Mouse (Mus musculus) myocyte (in vitro differentiated cells): Measurements from ENCODE around the gene Arhgap15. TPM values are rescaled to one million over a fixed set of nuclear protein-coding genes. Genes with fewer than 3 reads are reported as not detected.

Experiments
- H3K27me3 ChIP-seq: one replicate; pipeline ENCODE4 v1.6.1; 2011; ENCODE audit not compliant: control insufficient read depth, insufficient read depth, insufficient read length
- H3K36me3 ChIP-seq: one replicate; pipeline ENCODE4 v1.6.1; 2011; ENCODE audit not compliant: control insufficient read depth, insufficient read depth
- H3K4me2 ChIP-seq: one replicate; pipeline ENCODE4 v1.6.1; 2011; ENCODE audit warnings: low read depth, control low read depth
- H3K4me3 ChIP-seq: one replicate; pipeline ENCODE4 v1.5.1; 2011; ENCODE audit warnings: mild to moderate bottlenecking, control low read depth, moderate library complexity
- H3K79me2 ChIP-seq: one replicate; pipeline ENCODE4 v1.6.1; 2011; ENCODE audit not compliant: control insufficient read depth, insufficient read depth
- H3ac ChIP-seq: one replicate; pipeline ENCODE4 v1.6.1; 2011; ENCODE audit not compliant: control insufficient read depth, insufficient read length
- CEBPB ChIP-seq: IDR thresholded peaks from 2 replicates; pipeline ENCODE4 v1.6.1; 2011; ENCODE audit warnings: mild to moderate bottlenecking, moderate library complexity; ENCODE audit not compliant: poor library complexity, insufficient read depth, severe bottlenecking
- E2F4 ChIP-seq: IDR thresholded peaks from one replicate; pipeline ENCODE4 v1.6.1; 2011; ENCODE audit warnings: mild to moderate bottlenecking, control low read depth, moderate library complexity; ENCODE audit not compliant: insufficient read depth
- MAX ChIP-seq: IDR thresholded peaks from one replicate; pipeline ENCODE4 v1.6.1; 2011; ENCODE audit warnings: low read depth, mild to moderate bottlenecking, control low read depth
- MYOD1 ChIP-seq, 3 experiments: IDR thresholded peaks; one replicate each; pipeline ENCODE4 v1.6.1; 2011; ENCODE audit warnings: control low read depth in 2 of 3, low read depth in 2 of 3, mild to moderate bottlenecking in 2 of 3, moderate library complexity in 1 of 3; ENCODE audit not compliant: insufficient read length in 2 of 3, control insufficient read depth in 1 of 3
- MYOG ChIP-seq, 3 experiments: IDR thresholded peaks; one replicate each; pipeline ENCODE4 v1.6.1; 2011; ENCODE audit warnings: control low read depth in 2 of 3, low read depth in 2 of 3, mild to moderate bottlenecking in 2 of 3; ENCODE audit not compliant: insufficient read length in 2 of 3, control insufficient read depth in 1 of 3, insufficient read depth in 1 of 3
- POLR2A ChIP-seq: IDR thresholded peaks from one replicate; pipeline ENCODE4 v1.6.1; 2011; ENCODE audit warnings: low read depth, mild to moderate bottlenecking, control low read depth, moderate library complexity; ENCODE audit not compliant: insufficient read length
- POLR2AphosphoS2 ChIP-seq: IDR thresholded peaks from one replicate; pipeline ENCODE4 v1.6.1; 2011; ENCODE audit warnings: low read depth, control low read depth; ENCODE audit not compliant: insufficient read length
- REST ChIP-seq: IDR thresholded peaks from one replicate; pipeline ENCODE4 v1.6.1; 2011; ENCODE audit warnings: mild to moderate bottlenecking, control low read depth, moderate library complexity; ENCODE audit not compliant: insufficient read depth, insufficient read length
- SRF ChIP-seq: IDR thresholded peaks from one replicate; pipeline ENCODE4 v1.6.1; 2011; ENCODE audit warnings: low read depth; ENCODE audit not compliant: control insufficient read depth, insufficient read length
- TCF12 ChIP-seq: IDR thresholded peaks from one replicate; pipeline ENCODE4 v1.6.1; 2011; ENCODE audit warnings: mild to moderate bottlenecking, control low read depth; ENCODE audit not compliant: poor library complexity, insufficient read depth, severe bottlenecking
- TCF3 ChIP-seq: IDR thresholded peaks from one replicate; pipeline ENCODE4 v1.6.1; 2011; ENCODE audit warnings: low read depth, control low read depth; ENCODE audit not compliant: insufficient read length
- USF1 ChIP-seq: IDR thresholded peaks from one replicate; pipeline ENCODE4 v1.6.1; 2011; ENCODE audit warnings: low read depth, mild to moderate bottlenecking, control low read depth, moderate library complexity
- polyA plus RNA-seq: library from polyadenylated mRNA; unstranded; fragments of >200 nt; fragmentation: generic; extraction: Trizol; gene quantifications from one replicate; pipeline ENCODE4 v1.2.1, GENCODE M21; 2012; ENCODE audit warnings: missing spikeins

The Arhgap15 gene
- polyA plus RNA-seq, 1 experiment: not detected

GRCm38 (mm10) chr2:43815896-43816787 lies 67.5 kb downstream of the Arhgap15 start:
- H3K36me3 ChIP-seq: no peaks in the 10 kb centered on the region
- no peak overlapping the region for H3K4me2 ChIP-seq
- H3K79me2 ChIP-seq: no peaks in the 10 kb centered on the region
- no peak for TF ChIP-seq POLR2AphosphoS2
- no peak for TF ChIP-seq MYOD1 (IDR thresholded peaks at IDR 0.05; ENCODE audit: control insufficient read depth in 1 of 3, insufficient read length in 2 of 3, low read depth in 2 of 3)
- no peak for TF ChIP-seq CEBPB
- no peak for TF ChIP-seq MAX
- TF ChIP-seq E2F4: no peak
- TF ChIP-seq TCF12: no peak
- no peak for TF ChIP-seq SRF
- no peak for TF ChIP-seq USF1
- TF ChIP-seq REST: no peak
- no peak for TF ChIP-seq MYOG (IDR thresholded peaks at IDR 0.05; ENCODE audit: control insufficient read depth in 1 of 3, insufficient read depth in 1 of 3, insufficient read length in 2 of 3, low read depth in 2 of 3)
- TF ChIP-seq POLR2A: no peak
- TF ChIP-seq TCF3: no peak
- H3K27me3 ChIP-seq: no peaks in the 10 kb centered on the region
- no peak overlapping the region for H3ac ChIP-seq
- no peak overlapping the region for H3K4me3 ChIP-seq

- Histone ChIP-seq H3K4me2 (no peak overlapping the region), H3K4me3 (no peak overlapping the region), H3K36me3 (no peaks in the 10 kb centered on the region)
Observed at GRCm38 (mm10) chr2:43816788-43817581, 68.4 kb downstream of the Arhgap15 start.

GRCm38 (mm10) chr2:43835931-43836330 lies 87.3 kb downstream of the Arhgap15 start:
- TF ChIP-seq SRF: no peak
- no peak for TF ChIP-seq POLR2A
- no peak for TF ChIP-seq REST
- no peak for TF ChIP-seq POLR2AphosphoS2
- TF ChIP-seq USF1: no peak
- TF ChIP-seq MAX: no peak
- TF ChIP-seq TCF3: no peak
- no peak for TF ChIP-seq MYOD1 (IDR thresholded peaks at IDR 0.05; ENCODE audit: control insufficient read depth in 1 of 3, insufficient read length in 2 of 3, low read depth in 2 of 3)
- TF ChIP-seq E2F4: no peak
- no peak for TF ChIP-seq TCF12
- no peak for TF ChIP-seq CEBPB
- no peak for TF ChIP-seq MYOG (IDR thresholded peaks at IDR 0.05; ENCODE audit: control insufficient read depth in 1 of 3, insufficient read depth in 1 of 3, insufficient read length in 2 of 3, low read depth in 2 of 3)
- Histone ChIP-seq H3K4me3 (no peak overlapping the region), H3K79me2 (no peaks in the 10 kb centered on the region), H3ac (no peak overlapping the region), H3K36me3 (no peaks in the 10 kb centered on the region), H3K27me3 (no peaks in the 10 kb centered on the region), H3K4me2 (no peak overlapping the region)

More at GRCm38 (mm10) chr2:43816788-43817581, 68.4 kb downstream of the Arhgap15 start:
- Histone ChIP-seq H3ac (no peak overlapping the region), H3K79me2 (no peaks in the 10 kb centered on the region), H3K27me3 (no peaks in the 10 kb centered on the region)
- TF ChIP-seq MYOG (IDR thresholded peaks at IDR 0.05; ENCODE audit: control insufficient read depth in 1 of 3, insufficient read depth in 1 of 3, insufficient read length in 2 of 3, low read depth in 2 of 3) (no peak), E2F4 (no peak), MAX (no peak)

- Histone ChIP-seq H3K79me2 (no peaks in the 10 kb centered on the region), H3K4me2 (no peak overlapping the region), H3K36me3 (no peaks in the 10 kb centered on the region), H3ac (no peak overlapping the region), H3K27me3 (no peaks in the 10 kb centered on the region), H3K4me3 (no peak overlapping the region)
- TF ChIP-seq MYOD1 (IDR thresholded peaks at IDR 0.05; ENCODE audit: control insufficient read depth in 1 of 3, insufficient read length in 2 of 3, low read depth in 2 of 3) (no peak), MAX (no peak), E2F4 (no peak), SRF (no peak), REST (no peak), POLR2AphosphoS2 (no peak), TCF3 (no peak)
Observed at GRCm38 (mm10) chr2:43841644-43842043, 93.0 kb downstream of the Arhgap15 start.

GRCm38 (mm10) chr2:43851195-43851594 lies 102.6 kb downstream of the Arhgap15 start:
- no peak overlapping the region for H3K4me2 ChIP-seq
- no peaks in the 10 kb centered on the region for H3K27me3 ChIP-seq
- H3K36me3 ChIP-seq: no peaks in the 10 kb centered on the region
- H3K79me2 ChIP-seq: no peaks in the 10 kb centered on the region
- H3ac ChIP-seq: no peak overlapping the region
- H3K4me3 ChIP-seq: no peak overlapping the region
- TF ChIP-seq USF1 (no peak), CEBPB (no peak)
